Mouse (Mus musculus): ENCODE measurements around the gene Josd1. TPM values are rescaled to one million over a fixed set of nuclear protein-coding genes. Genes with fewer than 3 reads are reported as not detected.

The Josd1 gene
- total and polyA plus RNA-seq, 3 experiments, result 16.7 to 23.3 (median 21.6) TPM

DNA sequence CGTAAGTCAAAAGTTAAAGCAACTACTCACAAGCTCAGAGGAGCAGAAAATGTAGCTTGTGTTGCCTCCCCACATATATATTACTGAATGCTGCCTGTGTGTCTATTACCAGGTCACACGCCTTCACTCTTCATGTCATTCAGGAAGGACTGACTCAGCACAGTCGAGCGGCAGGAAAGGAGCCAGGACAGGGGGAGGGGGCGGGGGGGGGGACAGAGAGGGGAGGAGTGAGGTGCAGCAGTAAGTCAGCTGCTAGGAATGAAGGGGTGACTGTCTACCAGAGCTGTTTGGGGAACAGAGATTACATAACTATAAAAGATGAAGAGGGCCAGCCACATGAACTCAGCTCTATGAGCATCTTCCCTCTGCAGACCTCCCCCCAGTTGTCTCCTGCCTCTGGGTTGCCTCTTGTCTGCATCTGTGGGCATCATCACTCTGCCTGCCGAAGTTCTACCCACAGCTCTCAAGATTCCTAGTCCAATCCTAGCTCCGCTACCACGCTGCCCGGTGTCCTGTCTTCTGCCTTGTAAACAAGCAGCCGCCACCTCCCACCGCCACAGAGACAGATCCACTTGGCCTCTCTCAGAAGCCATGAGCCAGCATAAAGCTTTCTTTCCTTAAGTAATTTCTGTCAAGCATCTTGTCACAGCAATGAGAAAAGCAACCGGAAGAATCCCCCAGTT is 46.4 kb downstream of the Josd1 start:
- H3K9me3 ChIP-seq (replicated peaks), result no peaks in the 10 kb centered on the region
- no peak overlapping the region for H3K4me3 ChIP-seq (ENCODE audit: low read depth, low read length)
- no peaks in the 10 kb centered on the region for H3K4me1 ChIP-seq (ENCODE audit: insufficient read depth, low read depth, low read length)
- DNase-seq (ENCODE audit: low spot score) (no peak), ATAC-seq (ENCODE audit: extremely low read depth, insufficient number of reproducible peaks, low FRiP score, poor library complexity, severe bottlenecking) (no peak)
- no peak for TF ChIP-seq TAL1 (conservative IDR thresholded peaks at IDR 0.05; ENCODE audit: low read depth, low read length)
- TF ChIP-seq POLR2AphosphoS5 (IDR thresholded peaks at IDR 0.05; ENCODE audit: insufficient replicate concordance, low read depth, low read length), result no peak
- TF ChIP-seq GATA1 (IDR thresholded peaks at IDR 0.05; ENCODE audit: borderline replicate concordance, low read length), result no peak
- no peak for TF ChIP-seq GATA2 (IDR thresholded peaks at IDR 0.05; ENCODE audit: borderline replicate concordance, low read depth, low read length)
- no peak for TF ChIP-seq CTCF (IDR thresholded peaks at IDR 0.05; ENCODE audit: low read depth, low read length)
- no peaks in the 10 kb centered on the region for H3K36me3 ChIP-seq (replicated peaks)
- peaks cover 11% of the 10 kb centered on the region; the same call in 1 of the 2 replicates for H3K27me3 ChIP-seq (ENCODE audit: insufficient read depth, low read length)

DNA sequence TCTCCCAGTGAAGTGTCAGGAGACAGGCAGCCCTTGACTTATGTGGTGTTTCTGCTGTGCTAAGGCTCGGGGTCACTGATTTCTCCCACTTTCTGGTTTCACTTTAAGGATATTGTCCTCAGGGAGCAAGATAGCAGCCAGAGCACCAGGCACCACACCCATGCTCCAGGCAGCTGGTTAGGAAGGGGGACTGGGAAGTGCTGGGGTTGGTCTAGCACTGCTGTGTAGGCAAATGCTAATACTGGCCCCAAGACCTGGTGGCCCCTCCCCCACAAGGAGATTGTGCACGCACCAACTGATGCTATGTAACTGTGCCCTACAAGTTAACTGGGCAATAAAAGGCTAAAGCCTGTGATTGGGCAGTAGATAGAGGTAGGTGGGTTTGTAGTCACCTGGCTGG is 57.2 kb downstream of the Josd1 start:
- H3K4me1 ChIP-seq (ENCODE audit: insufficient read depth, low read depth, low read length), result peaks cover 4% of the 10 kb centered on the region; the same call in 1 of the 2 replicates
- H3K9me3 ChIP-seq (replicated peaks), result no peaks in the 10 kb centered on the region
- H3K27me3 ChIP-seq (ENCODE audit: insufficient read depth, low read length), result peaks cover 9% of the 10 kb centered on the region; the same call in 1 of the 2 replicates
- ATAC-seq (ENCODE audit: extremely low read depth, insufficient number of reproducible peaks, low FRiP score, poor library complexity, severe bottlenecking) (no peak), DNase-seq (ENCODE audit: low spot score) (no peak)
- no peaks in the 10 kb centered on the region for H3K36me3 ChIP-seq (replicated peaks)
- H3K4me3 ChIP-seq (ENCODE audit: low read depth, low read length), result no peak overlapping the region
- TF ChIP-seq GATA2 (IDR thresholded peaks at IDR 0.05; ENCODE audit: borderline replicate concordance, low read depth, low read length) (no peak), GATA1 (IDR thresholded peaks at IDR 0.05; ENCODE audit: borderline replicate concordance, low read length) (no peak), CTCF (IDR thresholded peaks at IDR 0.05; ENCODE audit: low read depth, low read length) (no peak), POLR2AphosphoS5 (IDR thresholded peaks at IDR 0.05; ENCODE audit: insufficient replicate concordance, low read depth, low read length) (no peak), TAL1 (conservative IDR thresholded peaks at IDR 0.05; ENCODE audit: low read depth, low read length) (no peak)

Other genes with a start within 250 kb of the Josd1 start
- not detected in 2 replicates for gene Csnk1e, start 232.4 kb downstream of the Josd1 start, total RNA-seq (2014; fragmentation: Nextera tagmentation)
- 0.35 and 0.44 TPM in 2 replicates for gene Csnk1e, start 232.4 kb downstream of the Josd1 start, total RNA-seq (2017)
- gene Csnk1e, start 232.4 kb downstream of the Josd1 start, polyA plus RNA-seq (2012), result not detected in 2 replicates
- not detected in 2 replicates for gene Kcnj4, start 182.7 kb downstream of the Josd1 start, total RNA-seq (2014; fragmentation: Nextera tagmentation)
- 0.05 TPM in 1 of 2 replicates, not detected in the other for gene Kcnj4, start 182.7 kb downstream of the Josd1 start, total RNA-seq (2017)
- gene Kcnj4, start 182.7 kb downstream of the Josd1 start, polyA plus RNA-seq (2012), result not detected in 2 replicates
- not detected in 2 replicates for gene Kdelr3, start 171.5 kb downstream of the Josd1 start, total RNA-seq (2014; fragmentation: Nextera tagmentation)
- gene Kdelr3, start 171.5 kb downstream of the Josd1 start, total RNA-seq (2017), result 0.05 TPM in 1 of 2 replicates, not detected in the other
- gene Kdelr3, start 171.5 kb downstream of the Josd1 start, polyA plus RNA-seq (2012), result not detected in 2 replicates
- 238 and 294 TPM in 2 replicates for gene Ddx17, start 141.2 kb downstream of the Josd1 start, total RNA-seq (2014; fragmentation: Nextera tagmentation)
- gene Ddx17, start 141.2 kb downstream of the Josd1 start, total RNA-seq (2017), result 191 and 220 TPM in 2 replicates
- 54.2 and 61.0 TPM in 2 replicates for gene Ddx17, start 141.2 kb downstream of the Josd1 start, polyA plus RNA-seq (2012)
- not detected in 2 replicates for gene Dmc1, start 82.8 kb downstream of the Josd1 start, total RNA-seq (2014; fragmentation: Nextera tagmentation)
- 0.29 TPM in 1 of 2 replicates, not detected in the other for gene Dmc1, start 82.8 kb downstream of the Josd1 start, total RNA-seq (2017)
- not detected in 2 replicates for gene Dmc1, start 82.8 kb downstream of the Josd1 start, polyA plus RNA-seq (2012)
- gene Fam227a, start 29.0 kb downstream of the Josd1 start, total RNA-seq (2014; fragmentation: Nextera tagmentation), result 0.90 and 3.4 TPM in 2 replicates
- gene Fam227a, start 29.0 kb downstream of the Josd1 start, total RNA-seq (2017), result 1.2 and 2.1 TPM in 2 replicates
- gene Fam227a, start 29.0 kb downstream of the Josd1 start, polyA plus RNA-seq (2012), result 0.11 and 0.13 TPM in 2 replicates
- gene Cby1, start 28.7 kb downstream of the Josd1 start, total RNA-seq (2014; fragmentation: Nextera tagmentation), result 9.9 and 18.5 TPM in 2 replicates
- 44.7 and 54.5 TPM in 2 replicates for gene Cby1, start 28.7 kb downstream of the Josd1 start, total RNA-seq (2017)
- gene Cby1, start 28.7 kb downstream of the Josd1 start, polyA plus RNA-seq (2012), result 98.0 and 113 TPM in 2 replicates
- gene Tomm22, start 17.1 kb downstream of the Josd1 start, total RNA-seq (2014; fragmentation: Nextera tagmentation), result 116 and 133 TPM in 2 replicates
- 144 and 169 TPM in 2 replicates for gene Tomm22, start 17.1 kb downstream of the Josd1 start, total RNA-seq (2017)
- gene Tomm22, start 17.1 kb downstream of the Josd1 start, polyA plus RNA-seq (2012), result 103 and 140 TPM in 2 replicates
- 63.7 and 74.7 TPM in 2 replicates for gene Gtpbp1, start 2.9 kb upstream of the Josd1 start, total RNA-seq (2014; fragmentation: Nextera tagmentation)
- 54.8 and 58.6 TPM in 2 replicates for gene Gtpbp1, start 2.9 kb upstream of the Josd1 start, total RNA-seq (2017)
- gene Gtpbp1, start 2.9 kb upstream of the Josd1 start, polyA plus RNA-seq (2012), result 108 and 116 TPM in 2 replicates
- 16.2 and 33.3 TPM in 2 replicates for gene Sun2, start 54.6 kb upstream of the Josd1 start, total RNA-seq (2014; fragmentation: Nextera tagmentation)
- 24.2 and 24.4 TPM in 2 replicates for gene Sun2, start 54.6 kb upstream of the Josd1 start, total RNA-seq (2017)
- 30.1 and 32.3 TPM in 2 replicates for gene Sun2, start 54.6 kb upstream of the Josd1 start, polyA plus RNA-seq (2012)
- 15.2 and 19.5 TPM in 2 replicates for gene Dnal4, start 89.9 kb upstream of the Josd1 start, total RNA-seq (2014; fragmentation: Nextera tagmentation)
- 13.1 and 13.9 TPM in 2 replicates for gene Dnal4, start 89.9 kb upstream of the Josd1 start, total RNA-seq (2017)
- gene Dnal4, start 89.9 kb upstream of the Josd1 start, polyA plus RNA-seq (2012), result 25.7 and 29.7 TPM in 2 replicates
- gene Nptxr, start 116.8 kb upstream of the Josd1 start, total RNA-seq (2014; fragmentation: Nextera tagmentation), result not detected in 2 replicates
- under 0.01 and 0.05 TPM in 2 replicates for gene Nptxr, start 116.8 kb upstream of the Josd1 start, total RNA-seq (2017)
- gene Nptxr, start 116.8 kb upstream of the Josd1 start, polyA plus RNA-seq (2012), result 0.01 and 0.03 TPM in 2 replicates
- gene Npcd, start 146.3 kb upstream of the Josd1 start, total RNA-seq (2014; fragmentation: Nextera tagmentation), result not detected in 2 replicates
- not detected in 2 replicates for gene Npcd, start 146.3 kb upstream of the Josd1 start, total RNA-seq (2017)
- gene Npcd, start 146.3 kb upstream of the Josd1 start, polyA plus RNA-seq (2012), result not detected in 2 replicates
- gene Cbx6, start 146.8 kb upstream of the Josd1 start, total RNA-seq (2014; fragmentation: Nextera tagmentation), result 0.73 and 5.9 TPM in 2 replicates
- gene Cbx6, start 146.8 kb upstream of the Josd1 start, total RNA-seq (2017), result 1.4 and 1.6 TPM in 2 replicates
- gene Cbx6, start 146.8 kb upstream of the Josd1 start, polyA plus RNA-seq (2012), result 6.1 and 8.7 TPM in 2 replicates
- 33.7 and 97.1 TPM in 2 replicates for gene Apobec3, start 203.7 kb upstream of the Josd1 start, total RNA-seq (2014; fragmentation: Nextera tagmentation)
- 27.2 and 39.8 TPM in 2 replicates for gene Apobec3, start 203.7 kb upstream of the Josd1 start, total RNA-seq (2017)
- gene Apobec3, start 203.7 kb upstream of the Josd1 start, polyA plus RNA-seq (2012), result 1.1 and 2.6 TPM in 2 replicates

Data from G1E (cell line).